Mouse (Mus musculus): Measurements from ENCODE around the gene Bcl2a1a. TPM values are rescaled to one million over a fixed set of nuclear protein-coding genes. Genes with fewer than 3 reads are reported as not detected.
"Not testable (repeated sequence)": the region's sequence is repeated elsewhere in the genome, so short reads cannot be mapped to it uniquely, and the experiment has no call there.

Gene Bcl2a1a
- polyA plus RNA-seq, 1 experiment from 2014 or later = not detected

DNA sequence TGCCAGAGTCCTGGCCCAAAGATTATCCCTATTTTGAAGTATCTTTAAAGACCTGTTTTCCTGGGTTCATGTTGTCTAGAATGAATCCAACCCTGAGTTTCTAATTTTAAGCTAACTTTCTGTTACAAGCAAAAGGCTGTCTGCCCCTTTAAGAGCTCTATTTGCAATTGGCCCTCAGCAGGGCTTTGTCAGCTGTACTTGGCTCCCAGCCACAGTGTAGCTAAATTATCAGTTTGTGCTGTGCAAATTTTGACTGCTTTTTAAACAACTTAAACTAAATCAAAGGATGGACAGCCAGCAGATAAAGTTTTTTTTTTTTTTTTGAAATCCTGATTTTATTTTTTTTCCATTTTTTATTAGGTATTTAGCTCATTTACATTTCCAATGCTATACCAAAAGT lies 44.8 kb downstream of the Bcl2a1a start:
- H3K9me3 ChIP-seq; ATAC-seq (ENCODE audit: insufficient number of reproducible peaks, insufficient read depth, low FRiP score, low TSS enrichment); H3K9ac ChIP-seq; H3K36me3 ChIP-seq; H3K4me1 ChIP-seq; H3K4me2 ChIP-seq (replicated peaks); H3K27me3 ChIP-seq; H3K27ac ChIP-seq; H3K4me3 ChIP-seq: not testable (repeated sequence)

Other genes starting within 250 kb of the Bcl2a1a start
- 35.9 and 39.6 TPM in 2 replicates for gene Mthfsl, start 236.6 kb upstream of the Bcl2a1a start, polyA plus RNA-seq (2016; fragmentation: Nextera tagmentation; extraction: Ambion mirVana)
- gene Bcl2a1d, start 225.0 kb upstream of the Bcl2a1a start, polyA plus RNA-seq (2016; fragmentation: Nextera tagmentation; extraction: Ambion mirVana) = not detected in 2 replicates
- 0.17 TPM in 1 of 2 replicates, not detected in the other for gene Trim43c, start 117.7 kb upstream of the Bcl2a1a start, polyA plus RNA-seq (2016; fragmentation: Nextera tagmentation; extraction: Ambion mirVana)
- gene Trim43b, start 135.9 kb downstream of the Bcl2a1a start, polyA plus RNA-seq (2016; fragmentation: Nextera tagmentation; extraction: Ambion mirVana) = not detected in 2 replicates
- 0.54 and 1.2 TPM in 2 replicates for gene Bcl2a1b, start 242.3 kb downstream of the Bcl2a1a start, polyA plus RNA-seq (2016; fragmentation: Nextera tagmentation; extraction: Ambion mirVana)
- 1.2 TPM in 1 of 2 replicates, not detected in the other for gene Gm29094, start 242.5 kb downstream of the Bcl2a1a start, polyA plus RNA-seq (2016; fragmentation: Nextera tagmentation; extraction: Ambion mirVana)